Mouse (Mus musculus): ENCODE measurements around the gene Gm49721.
"Not testable (repeated sequence)": the region's sequence is repeated elsewhere in the genome, so short reads cannot be mapped to it uniquely, and the experiment has no call there.

DNA sequence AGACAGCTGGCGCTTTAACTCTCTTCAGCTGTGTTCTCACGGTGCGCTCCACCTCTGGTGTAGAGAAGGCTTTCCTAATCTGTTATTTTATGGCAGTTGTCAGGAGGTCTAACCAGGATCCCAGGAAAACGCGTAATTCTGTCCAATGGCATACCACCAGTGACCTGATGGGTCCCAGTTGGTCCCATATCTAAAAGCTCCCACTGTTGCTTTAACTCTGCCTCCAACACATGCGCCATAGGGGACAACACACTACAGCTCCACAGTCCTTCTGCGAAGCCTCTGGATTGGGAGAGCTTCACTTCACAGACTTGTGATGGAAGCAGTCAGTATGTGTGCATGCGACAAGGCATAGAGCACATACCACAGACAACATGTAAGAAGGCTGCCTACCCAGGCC is 1.4 kb downstream of the Gm49721 start:
- TF ChIP-seq CTCF (conservative IDR thresholded peaks at IDR 0.05; ENCODE audit: low read length); POU5F1 (IDR thresholded peaks at IDR 0.05; ENCODE audit: borderline replicate concordance, low read length): not testable (repeated sequence)
